Mouse (Mus musculus) mature B cell (primary cell): ENCODE results near the gene Gm49425.

Experiments
- in situ Hi-C: fragments of 300-500 bp; cut with MboI; formaldehyde crosslinking; loops from 2 replicates; pipeline ENCODE4 v1.14.3; 2019

Gm49425 gene

DNA sequence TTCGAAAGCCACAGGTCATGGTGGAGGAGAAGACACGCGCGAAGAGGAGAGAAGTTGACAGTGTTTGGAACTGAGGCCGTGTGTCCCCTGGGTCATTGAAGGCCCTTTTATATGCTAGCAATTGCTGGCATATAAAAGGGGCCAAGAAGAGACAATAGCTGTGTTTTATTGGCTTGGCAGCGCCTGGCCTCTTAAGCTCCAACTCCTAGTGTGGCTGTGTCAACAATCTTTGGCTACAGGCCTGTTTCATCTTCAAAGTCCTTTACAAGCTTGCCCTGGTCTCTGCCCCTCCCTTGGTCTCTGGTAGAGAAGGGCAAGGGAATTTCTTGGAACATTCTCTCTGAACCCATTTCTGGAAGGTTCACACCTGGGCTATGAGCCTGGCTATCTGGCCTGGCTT, 25.6 kb downstream of the Gm49425 start, which contains the start of gene Krt83:
TSS of gene Krt83 (minus strand) at position 82 of the 400 bp plus-strand sequence.
- in situ Hi-C loops = no loop called here

DNA sequence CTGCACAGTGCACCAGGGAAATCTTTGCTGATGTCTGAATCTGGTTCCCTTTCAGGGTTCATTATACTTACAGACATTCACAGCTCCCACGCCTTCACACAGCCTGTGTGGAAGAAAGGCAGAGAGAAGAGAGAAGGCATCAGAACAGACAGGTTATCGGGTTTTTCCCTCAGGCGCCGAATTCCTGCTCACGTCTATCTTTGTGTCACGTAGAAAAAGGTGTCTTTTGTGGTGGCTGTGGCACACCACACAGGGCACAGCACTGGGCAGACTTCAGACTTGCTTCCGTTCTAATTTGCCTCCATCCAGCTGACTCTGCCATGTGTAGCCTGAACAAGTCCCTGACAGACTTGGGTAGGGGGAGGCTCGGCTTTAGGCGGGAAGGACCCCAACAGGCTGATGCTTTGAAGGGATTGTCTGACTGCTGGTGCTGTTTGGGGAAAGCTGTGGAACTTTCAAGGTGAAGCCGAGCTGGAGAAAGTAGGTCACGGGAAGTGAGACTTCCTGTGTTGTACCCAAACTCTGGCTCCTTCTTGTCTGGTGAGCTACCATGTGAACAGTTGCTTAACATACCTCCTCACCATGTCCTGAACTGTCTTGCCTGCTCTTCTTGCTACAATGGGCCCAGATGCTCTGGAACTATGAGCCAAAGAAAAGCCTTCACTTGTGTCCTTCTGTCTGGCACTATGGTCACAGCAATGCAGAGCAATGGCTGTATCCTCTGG, 31.0 kb downstream of the Gm49425 start:
- in situ Hi-C loops = no loop called here

- in situ Hi-C loops = no loop called here
Observed at GRCm38 (mm10) chr15:101484939-101485338, 32.1 kb downstream of the Gm49425 start.

DNA sequence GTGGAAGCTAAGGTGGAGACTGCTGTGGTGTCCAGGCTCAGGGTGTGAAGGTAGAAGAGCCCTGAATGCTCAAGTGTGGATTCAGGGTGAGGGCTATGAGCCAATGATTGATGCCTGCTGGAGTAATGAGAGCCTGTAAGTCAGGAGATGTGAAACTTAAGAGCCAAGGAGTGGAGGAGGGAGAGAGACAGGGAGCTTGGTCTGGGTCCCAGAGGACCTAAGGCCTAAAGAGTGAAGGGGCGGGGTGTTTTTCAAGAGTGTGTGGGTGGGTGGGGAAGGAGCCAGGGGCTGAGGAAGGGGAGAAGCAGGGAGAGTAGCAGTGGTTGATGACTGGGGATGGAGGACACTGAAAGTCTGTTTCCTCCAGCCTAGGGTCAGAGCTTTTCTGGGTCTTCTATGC, 33.4 kb downstream of the Gm49425 start:
- in situ Hi-C loops = no loop called here

DNA sequence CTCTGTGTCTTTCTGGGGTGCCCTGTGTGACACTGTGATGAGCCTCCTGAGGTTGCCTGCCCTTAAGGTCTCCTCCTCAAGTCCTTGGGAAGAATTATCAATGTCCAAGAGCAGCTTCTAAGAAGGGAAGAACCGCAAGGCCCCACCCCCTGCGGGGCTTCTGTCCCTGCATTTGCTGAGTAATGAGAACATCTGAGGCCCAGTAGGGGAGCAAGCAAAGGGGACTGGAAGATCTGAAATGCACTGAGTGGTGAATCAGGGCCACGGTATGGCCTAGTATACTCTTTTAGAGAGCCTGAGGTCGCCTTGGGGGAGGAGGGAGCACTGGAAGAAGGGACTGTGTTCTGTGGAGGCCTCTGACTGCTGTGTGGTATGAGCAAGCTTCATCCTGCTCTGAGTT, 35.0 kb downstream of the Gm49425 start:
- in situ Hi-C loops = no loop called here

DNA sequence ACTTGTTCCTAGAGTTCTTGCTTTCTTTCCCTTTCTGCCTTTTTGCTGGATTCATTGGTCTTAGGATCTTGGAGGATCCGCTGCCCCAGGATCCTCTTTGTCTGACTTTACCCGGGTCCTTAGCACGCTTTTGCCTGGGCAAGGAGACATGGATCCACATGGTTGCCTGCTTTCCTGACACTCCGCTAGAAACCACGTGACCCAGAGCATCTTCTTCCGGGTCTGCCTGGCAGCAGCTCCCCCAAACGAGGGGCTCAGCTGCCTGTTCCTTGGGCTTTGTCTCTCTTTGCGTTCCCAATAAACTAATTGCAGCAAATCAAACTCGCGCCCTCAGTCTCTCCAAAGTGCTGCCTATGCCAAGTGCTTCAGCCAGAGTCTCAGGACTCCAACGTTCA, 37.4 kb downstream of the Gm49425 start:
- in situ Hi-C loops = no loop called here

GRCm38 (mm10) chr15:101479007-101479665, 37.9 kb downstream of the Gm49425 start:
- in situ Hi-C loops = no loop called here

DNA sequence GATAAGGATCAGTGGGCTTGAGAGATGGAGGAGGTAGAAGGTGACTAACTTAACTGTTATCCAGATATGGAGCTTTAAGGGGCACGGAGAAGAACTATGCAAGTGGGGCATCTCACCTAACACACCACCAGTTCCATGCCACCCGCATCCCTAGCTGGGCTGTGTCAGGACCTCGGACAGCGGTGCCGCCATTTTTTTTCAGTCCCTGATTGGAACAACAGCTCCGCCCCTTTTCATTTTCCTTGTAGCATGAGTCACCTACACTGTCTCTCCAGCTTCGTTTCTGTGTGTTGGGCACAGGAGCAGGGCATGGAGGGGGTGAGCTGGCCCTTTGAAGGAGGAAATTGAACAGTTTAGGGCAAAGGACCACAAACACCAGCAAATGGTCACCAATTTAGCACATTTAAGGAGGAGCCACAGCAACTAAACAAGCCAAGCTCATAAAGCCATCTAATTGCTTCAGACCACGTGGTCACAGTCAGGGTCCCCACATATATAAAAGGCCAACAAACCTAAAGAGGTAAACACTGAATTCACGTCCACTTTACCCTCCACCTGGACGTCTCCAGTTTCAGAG, 44.0 kb downstream of the Gm49425 start, which contains the start of gene Krt86:
TSS of gene Krt86 (plus strand) at position 527 of the 577 bp plus-strand sequence.
- in situ Hi-C loops = no loop called here

DNA sequence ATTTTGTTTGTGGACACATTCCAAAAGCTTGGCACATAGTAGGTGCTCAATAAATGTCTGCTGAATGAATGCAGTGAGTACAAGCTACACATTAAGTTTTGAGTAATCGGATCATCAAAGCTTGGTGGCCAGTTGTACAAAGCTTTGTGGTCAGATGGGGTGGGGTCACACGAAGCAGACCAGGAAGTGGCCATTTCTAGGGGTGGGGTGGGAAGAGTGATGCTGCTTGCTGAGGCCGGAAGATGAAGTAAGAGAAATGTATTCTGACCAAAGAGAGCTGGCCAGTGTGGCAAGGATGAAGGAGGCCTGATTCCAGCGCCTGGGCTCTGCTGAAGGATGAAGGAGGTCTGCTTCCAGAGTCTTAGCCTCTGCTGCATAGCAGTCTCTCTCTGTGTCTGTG, 48.0 kb downstream of the Gm49425 start:
- in situ Hi-C loops = no loop called here
